Mouse (Mus musculus) left cerebral cortex, postnatal 10 days (tissue): ENCODE measurements at regions not wholly inside any gene's neighbourhood (a gene's known extent, or its start where the extent isn't known, plus 50 kb on each side); places are given as distances from the start of the nearest gene placed in this dataset.
"Not testable (repeated sequence)": the region's sequence is repeated elsewhere in the genome, so short reads cannot be mapped to it uniquely, and the experiment has no call there.

Experiments used
- DNase-seq, 2 experiments: peaks; one replicate each; pipeline ENCODE4 v3.0.0; 2021 to 2022; ENCODE audit warnings: low spot score in 2 of 2, mixed read lengths in 1 of 2; ENCODE audit errors: extremely low spot score in 1 of 2
- intact Hi-C: fragments of 180-260 bp; cut with DNase I; formaldehyde crosslinking; loops from one replicate; pipeline ENCODE4 v1.15.1; 2025

GRCm38 (mm10) chr13:50754911-50755310, 56.8 kb downstream of the Gm8765 start:
- intact Hi-C loops = not testable (repeated sequence)

GRCm38 (mm10) chr13:50756334-50756733, 58.2 kb downstream of the Gm8765 start:
- DNase-seq, intact Hi-C loops: not testable (repeated sequence)

More at GRCm38 (mm10) chr13:50754911-50755310, 56.8 kb downstream of the Gm8765 start:
- DNase-seq = not testable (repeated sequence)

- DNase-seq = no peak
- intact Hi-C loops = no loop called here
Observed at GRCm38 (mm10) chr13:50764618-50765017, 66.5 kb downstream of the Gm8765 start.

GRCm38 (mm10) chr13:50780036-50780435, 81.9 kb downstream of the Gm8765 start:
- not testable (repeated sequence) for DNase-seq

GRCm38 (mm10) chr13:50829879-50830550, 131.9 kb downstream of the Gm8765 start:
- intact Hi-C loops = not testable (repeated sequence)

More at GRCm38 (mm10) chr13:50780036-50780435, 81.9 kb downstream of the Gm8765 start:
- intact Hi-C loops = not testable (repeated sequence)

More at GRCm38 (mm10) chr13:50829879-50830550, 131.9 kb downstream of the Gm8765 start:
- DNase-seq = peak in 1 of 2 experiments; percentile 0
